Mouse (Mus musculus) CH12.LX (cell line): ENCODE data around the gene Usp35. TPM values are rescaled to one million over a fixed set of nuclear protein-coding genes. Genes with fewer than 3 reads are reported as not detected.

Experiments
- DNase-seq: peaks from one replicate; pipeline ENCODE4 v3.0.0-alpha.2; 2013; ENCODE audit errors: extremely low read depth
- H3K27ac ChIP-seq: 2 replicates; pipeline ENCODE4 v1.5.1; 2012; ENCODE audit warnings: low read depth, mild to moderate bottlenecking, control low read depth, moderate library complexity; ENCODE audit not compliant: insufficient read depth
- H3K27me3 ChIP-seq: replicated peaks from 2 replicates; pipeline ENCODE3; 2012; ENCODE audit warnings: inconsistent platforms
- H3K36me3 ChIP-seq, 2 experiments: replicated peaks in 1 of 2; 2 replicates each; pipeline versions ENCODE3 to v1.6.1; 2012; ENCODE audit warnings: inconsistent platforms in 1 of 2, low read length in 1 of 2, mild to moderate bottlenecking in 1 of 2, mixed read lengths in 1 of 2, moderate library complexity in 1 of 2; ENCODE audit not compliant: control insufficient read depth in 1 of 2, insufficient read depth in 1 of 2
- H3K4me1 ChIP-seq, 2 experiments: 2 replicates each; pipeline ENCODE4 v1.6.1; 2012; ENCODE audit warnings: inconsistent platforms in 1 of 2, moderate library complexity in 1 of 2; ENCODE audit not compliant: insufficient read depth in 2 of 2, control insufficient read depth in 1 of 2
- H3K4me2 ChIP-seq: 2 replicates; pipeline ENCODE4 v1.6.1; 2012; ENCODE audit warnings: low read depth, mild to moderate bottlenecking, control low read depth; ENCODE audit not compliant: poor library complexity, insufficient read depth, severe bottlenecking
- H3K4me3 ChIP-seq, 3 experiments: fragments of 150-350 bp in 1 of 3; sonication (generic) in 1 of 3; replicated peaks in 1 of 3; 2 replicates each; pipeline versions ENCODE3 to v1.5.1; 2011 to 2012; ENCODE audit warnings: low read depth in 2 of 3, low read length in 2 of 3, mild to moderate bottlenecking in 2 of 3, moderate library complexity in 2 of 3, control low read depth in 1 of 3, improper control_type of control experiment in 1 of 3, inconsistent platforms in 1 of 3, mixed read lengths in 1 of 3; ENCODE audit not compliant: poor library complexity in 1 of 3
- H3K79me2 ChIP-seq: replicated peaks from 2 replicates; pipeline ENCODE4 v1.6.1; 2012; ENCODE audit warnings: mild to moderate bottlenecking, moderate library complexity; ENCODE audit not compliant: control insufficient read depth, poor library complexity, insufficient read depth, severe bottlenecking; ENCODE audit errors: extremely low read depth
- H3K9ac ChIP-seq: 2 replicates; pipeline ENCODE4 v1.6.1; 2012; ENCODE audit warnings: low read depth, mild to moderate bottlenecking, control low read depth, moderate library complexity; ENCODE audit not compliant: insufficient read depth
- H3K9me3 ChIP-seq: replicated peaks from 2 replicates; pipeline ENCODE3; 2012; ENCODE audit warnings: low read length, inconsistent platforms, mixed read lengths
- CHD1 ChIP-seq: IDR thresholded peaks from 2 replicates; pipeline ENCODE4 v1.6.1; 2012; ENCODE audit warnings: low read depth, low read length, improper control_type of control experiment, inconsistent platforms
- CHD2 ChIP-seq: IDR thresholded peaks from 2 replicates; pipeline ENCODE4 v1.6.1; 2011; ENCODE audit warnings: low read length, improper control_type of control experiment
- ELF1 ChIP-seq: IDR thresholded peaks from 2 replicates; pipeline ENCODE4 v1.6.1; 2014; ENCODE audit warnings: low read depth, mild to moderate bottlenecking, inconsistent platforms, low read length, improper control_type of control experiment
- EP300 ChIP-seq: IDR thresholded peaks from 2 replicates; pipeline ENCODE4 v1.6.1; 2011; ENCODE audit warnings: low read length, improper control_type of control experiment
- ETS1 ChIP-seq: conservative IDR thresholded peaks from 2 replicates; pipeline ENCODE4 v1.6.1; 2012; ENCODE audit warnings: low read depth, mild to moderate bottlenecking, inconsistent platforms, low read length, improper control_type of control experiment, moderate library complexity
- GABPA ChIP-seq: IDR thresholded peaks from 2 replicates; pipeline ENCODE4 v1.6.1; 2012; ENCODE audit warnings: low read depth, low read length, improper control_type of control experiment, inconsistent platforms; ENCODE audit not compliant: insufficient replicate concordance
- HCFC1 ChIP-seq: IDR thresholded peaks from 2 replicates; pipeline ENCODE4 v1.6.1; 2012; ENCODE audit warnings: low read depth, mild to moderate bottlenecking, inconsistent platforms, low read length, improper control_type of control experiment
- MAFK ChIP-seq: IDR thresholded peaks from 2 replicates; pipeline ENCODE4 v1.6.1; 2011; ENCODE audit warnings: low read length, improper control_type of control experiment; ENCODE audit not compliant: insufficient replicate concordance
- MAX ChIP-seq: IDR thresholded peaks from 2 replicates; pipeline ENCODE4 v1.6.1; 2011; ENCODE audit warnings: low read length, improper control_type of control experiment
- MEF2A ChIP-seq: IDR thresholded peaks from 2 replicates; pipeline ENCODE4 v1.6.1; 2014; ENCODE audit warnings: low read depth, mild to moderate bottlenecking, inconsistent platforms, low read length, improper control_type of control experiment, borderline replicate concordance
- MXI1 ChIP-seq: IDR thresholded peaks from 2 replicates; pipeline ENCODE4 v1.6.1; 2011; ENCODE audit warnings: mild to moderate bottlenecking, low read depth, low read length, improper control_type of control experiment
- NELFE ChIP-seq: IDR thresholded peaks from 2 replicates; pipeline ENCODE4 v1.6.1; 2011; ENCODE audit warnings: low read depth, low read length, improper control_type of control experiment
- NRF1 ChIP-seq: IDR thresholded peaks from 2 replicates; pipeline ENCODE4 v1.6.1; 2014; ENCODE audit warnings: low read depth, mild to moderate bottlenecking, inconsistent platforms, low read length, improper control_type of control experiment, moderate library complexity
- PAX5 ChIP-seq: IDR thresholded peaks from 2 replicates; pipeline ENCODE4 v1.6.1; 2012; ENCODE audit warnings: low read length, inconsistent platforms, mixed read lengths
- POLR2A ChIP-seq: IDR thresholded peaks from 2 replicates; pipeline ENCODE4 v1.6.1; 2011; ENCODE audit warnings: low read depth, mild to moderate bottlenecking, improper control_type of control experiment, low read length
- RCOR1 ChIP-seq: conservative IDR thresholded peaks from 2 replicates; pipeline ENCODE4 v1.6.1; 2012; ENCODE audit warnings: low read depth, mild to moderate bottlenecking, inconsistent platforms, low read length, improper control_type of control experiment
- SIN3A ChIP-seq: IDR thresholded peaks from 2 replicates; pipeline ENCODE4 v1.6.1; 2012; ENCODE audit warnings: low read length, improper control_type of control experiment, inconsistent platforms
- UBTF ChIP-seq: IDR thresholded peaks from 2 replicates; pipeline ENCODE4 v1.6.1; 2012; ENCODE audit warnings: low read depth, mild to moderate bottlenecking, inconsistent platforms, low read length, improper control_type of control experiment, moderate library complexity
- USF1 ChIP-seq: IDR thresholded peaks from 2 replicates; pipeline ENCODE4 v1.6.1; 2014; ENCODE audit warnings: low read depth, mild to moderate bottlenecking, inconsistent platforms, low read length, improper control_type of control experiment
- USF2 ChIP-seq: conservative IDR thresholded peaks from 2 replicates; pipeline ENCODE4 v1.6.1; 2011; ENCODE audit warnings: low read depth, low read length, improper control_type of control experiment
- ZC3H11A ChIP-seq: IDR thresholded peaks from 2 replicates; pipeline ENCODE4 v1.6.1; 2012; ENCODE audit warnings: low read depth, mild to moderate bottlenecking, inconsistent platforms, low read length, improper control_type of control experiment
- ZMIZ1 ChIP-seq: IDR thresholded peaks from 2 replicates; pipeline ENCODE4 v1.6.1; 2012; ENCODE audit warnings: low read depth, mild to moderate bottlenecking, inconsistent platforms, low read length, improper control_type of control experiment
- ZNF384 ChIP-seq: IDR thresholded peaks from 2 replicates; pipeline ENCODE4 v1.6.1; 2012; ENCODE audit warnings: low read depth, low read length, improper control_type of control experiment, inconsistent platforms
- dilution Hi-C: fragments of 300-500 bp; cut with MboI; formaldehyde crosslinking; loops from 2 replicates; pipeline ENCODE4 v1.14.3; 2020; ENCODE audit warnings: low sequenced_read_pairs; ENCODE audit not compliant: extremely low pct_unique_long_range_greater_than_20kb, extremely low pct_ligation_motif_present
- in situ Hi-C: fragments of 300-500 bp; cut with MboI; formaldehyde crosslinking; loops from 3 replicates; pipeline ENCODE4 v1.14.3; 2019; ENCODE audit warnings: low sequenced_read_pairs, low pct_ligation_motif_present, low pct_unique_long_range_greater_than_20kb, mixed read lengths
- polyA plus RNA-seq: library from polyadenylated mRNA; unstranded; fragments of >175 nt; gene quantifications from 2 replicates; pipeline ENCODE4 v1.2.1, GENCODE M21; 2012; ENCODE audit warnings: low read depth; ENCODE audit not compliant: insufficient read length
- total RNA-seq, 2 experiments: library from RNA; depleted of rRNA; stranded (reverse); fragments of 300-350 nt in 1 of 2; fragments of >200 nt in 1 of 2; gene quantifications; 2 replicates each; pipeline ENCODE4 v1.2.3; 2012 to 2014

Gene Usp35
- total and polyA plus RNA-seq, 3 experiments: 1.2 to 1.8 (median 1.3) TPM

DNA sequence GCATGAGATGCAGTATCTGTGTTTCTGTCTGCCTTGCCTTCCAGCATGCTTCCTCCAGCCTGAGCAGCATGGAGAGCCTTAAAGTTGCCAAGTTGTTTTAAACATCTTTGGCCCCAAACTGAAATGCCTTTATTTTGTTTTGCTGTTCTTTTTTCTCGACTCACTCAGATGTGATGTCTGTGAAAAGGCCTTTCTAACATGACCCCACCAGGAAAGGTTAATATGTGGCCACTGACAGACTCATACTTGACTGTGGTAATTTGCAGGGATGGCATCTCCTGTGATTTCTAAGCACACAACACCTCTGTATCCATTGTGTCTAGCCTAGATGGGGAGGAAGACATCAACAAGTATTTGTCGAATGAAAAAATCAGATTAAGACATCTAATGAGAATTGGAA, 34.8 kb downstream of the Usp35 start:
- Histone ChIP-seq H3K9me3 (no peaks in the 10 kb centered on the region), H3K79me2 (no peaks in the 10 kb centered on the region), H3K4me1 (peaks cover 10 to 27% of the 10 kb centered on the region in 2 experiments; a peak in 3 of 4 replicates)
- no peak for DNase-seq
- TF ChIP-seq RCOR1: no peak
- TF ChIP-seq MXI1: no peak
- TF ChIP-seq PAX5: no peak
- TF ChIP-seq NRF1: no peak
- TF ChIP-seq USF1: no peak
- TF ChIP-seq EP300: no peak
- TF ChIP-seq CHD2: no peak
- no peak for TF ChIP-seq USF2
- TF ChIP-seq ZC3H11A: no peak
- no peak for TF ChIP-seq SIN3A
- no peak for TF ChIP-seq CHD1
- no peak for TF ChIP-seq MEF2A
- TF ChIP-seq MAFK: no peak
- no peak for TF ChIP-seq NELFE
- no peak for TF ChIP-seq MAX
- no peak for TF ChIP-seq ZNF384
- no peak for TF ChIP-seq ZMIZ1
- TF ChIP-seq ELF1: no peak
- no peak for TF ChIP-seq POLR2A
- TF ChIP-seq UBTF: no peak
- TF ChIP-seq, all 38 proteins: peak for 0
- no peak overlapping the region for H3K4me3 ChIP-seq
- dilution Hi-C loops (no loop called here), in situ Hi-C loops (loop anchor here (10.0 kb wide), 2 partner anchors 212 to 322 kb away; partner anchors contain the start of gene Gab2)
- no peak overlapping the region for H3K27ac ChIP-seq
- no peaks in the 10 kb centered on the region for H3K27me3 ChIP-seq
- H3K4me2 ChIP-seq: no peak overlapping the region
- no peaks in the 10 kb centered on the region for H3K36me3 ChIP-seq
- H3K9ac ChIP-seq: no peak overlapping the region

DNA sequence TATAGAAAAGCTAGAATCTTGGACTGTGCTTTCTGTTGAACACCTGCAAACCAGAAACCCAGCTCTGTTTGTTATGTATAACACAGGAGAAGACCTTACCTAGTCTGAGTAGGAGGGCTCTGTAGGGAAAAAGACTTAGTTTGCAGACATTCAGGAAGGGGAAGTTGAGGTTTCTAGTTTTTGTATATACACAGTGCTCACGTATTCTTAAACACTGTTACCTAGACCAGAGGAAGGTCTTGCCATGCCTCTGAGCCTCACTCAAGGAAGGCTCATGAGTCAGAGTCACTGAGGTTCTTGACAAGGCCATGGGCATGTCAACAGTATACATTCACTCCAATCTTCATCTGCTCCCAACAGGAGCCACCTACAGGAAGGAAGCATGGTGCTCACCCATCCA, 60.8 kb downstream of the Usp35 start:
- dilution Hi-C loops (no loop called here), in situ Hi-C loops (no loop called here)
- DNase-seq: no peak
- H3K4me1 ChIP-seq: peaks cover 0 to 14% of the 10 kb centered on the region in 2 experiments; a peak in 2 of 4 replicates
- no peak overlapping the region for H3K27ac ChIP-seq
- no peaks in the 10 kb centered on the region for H3K27me3 ChIP-seq
- no peak overlapping the region for H3K4me3 ChIP-seq
- no peak for TF ChIP-seq GABPA
- TF ChIP-seq USF1: no peak
- no peak for TF ChIP-seq ETS1
- TF ChIP-seq HCFC1: no peak
- H3K9ac ChIP-seq: no peak overlapping the region
- H3K36me3 ChIP-seq: no peaks in the 10 kb centered on the region
- no peaks in the 10 kb centered on the region for H3K79me2 ChIP-seq
- H3K9me3 ChIP-seq: no peaks in the 10 kb centered on the region
- H3K4me2 ChIP-seq: no peak overlapping the region
